Mouse (Mus musculus): ENCODE results near the gene Iqsec2. TPM values are rescaled to one million over a fixed set of nuclear protein-coding genes. Genes with fewer than 3 reads are reported as not detected.

Iqsec2 gene
- polyA plus RNA-seq, 1 experiment from 2014 or later = 5.5 TPM

GRCm38 (mm10) chrX:152197814-152198648 is 54.0 kb downstream of the Iqsec2 start:
- H3K27me3 ChIP-seq (replicated peaks; ENCODE audit: control insufficient read depth, insufficient read depth, low read length) = peaks cover 13% of the 10 kb centered on the region; the same call in 1 of the 2 replicates
- H3K9me3 ChIP-seq (replicated peaks; ENCODE audit: control insufficient read depth, low read length) = no peaks in the 10 kb centered on the region
- peak overlapping the region; percentile 24 for H3K4me2 ChIP-seq (ENCODE audit: low read length)
- H3K27ac ChIP-seq (ENCODE audit: low read depth, low read length) = peak overlapping the region; percentile 83
- peaks cover 15% of the 10 kb centered on the region for H3K4me1 ChIP-seq (ENCODE audit: control insufficient read depth, insufficient read depth, low read length)
- DNase-seq (ENCODE audit: low spot score) (peak; percentile 88), ATAC-seq (peak; percentile 91)
- WGBS = 48% methylated on average over 1 of the region's 1 CpGs
- H3K9ac ChIP-seq (ENCODE audit: low read length) = no peak overlapping the region
- H3K4me3 ChIP-seq (ENCODE audit: low read depth, low read length) = no peak overlapping the region
- H3K36me3 ChIP-seq (ENCODE audit: control insufficient read depth, insufficient read depth, low read length) = no peaks in the 10 kb centered on the region

- ATAC-seq = no peak
- H3K9me3 ChIP-seq (replicated peaks; ENCODE audit: control insufficient read depth, low read length) = no peaks in the 10 kb centered on the region
- H3K27me3 ChIP-seq (replicated peaks; ENCODE audit: control insufficient read depth, insufficient read depth, low read length) = peaks cover 20% of the 10 kb centered on the region
- no peaks in the 10 kb centered on the region for H3K36me3 ChIP-seq (ENCODE audit: control insufficient read depth, insufficient read depth, low read length)
- H3K27ac ChIP-seq (ENCODE audit: low read depth, low read length) = no peak overlapping the region
- no peak overlapping the region for H3K4me2 ChIP-seq (ENCODE audit: low read length)
- H3K9ac ChIP-seq (ENCODE audit: low read length) = no peak overlapping the region
- no peak overlapping the region for H3K4me3 ChIP-seq (ENCODE audit: low read depth, low read length)
- 24% methylated on average over 4 of the region's 4 CpGs for WGBS
- DNase-seq (ENCODE audit: low spot score) = no peak
- H3K4me1 ChIP-seq (ENCODE audit: control insufficient read depth, insufficient read depth, low read length) = peaks cover 15% of the 10 kb centered on the region
Observed at GRCm38 (mm10) chrX:152201737-152202421, 57.8 kb downstream of the Iqsec2 start.

GRCm38 (mm10) chrX:152202422-152203103 is 58.5 kb downstream of the Iqsec2 start:
- H3K27me3 ChIP-seq (replicated peaks; ENCODE audit: control insufficient read depth, insufficient read depth, low read length) = peaks cover 16% of the 10 kb centered on the region
- no peak for ATAC-seq
- no peak overlapping the region for H3K27ac ChIP-seq (ENCODE audit: low read depth, low read length)
- H3K36me3 ChIP-seq (ENCODE audit: control insufficient read depth, insufficient read depth, low read length) = no peaks in the 10 kb centered on the region
- H3K4me3 ChIP-seq (ENCODE audit: low read depth, low read length) = no peak overlapping the region
- WGBS = 46% methylated on average over 8 of the region's 8 CpGs
- no peaks in the 10 kb centered on the region for H3K9me3 ChIP-seq (replicated peaks; ENCODE audit: control insufficient read depth, low read length)
- H3K9ac ChIP-seq (ENCODE audit: low read length) = no peak overlapping the region
- no peak overlapping the region for H3K4me2 ChIP-seq (ENCODE audit: low read length)
- H3K4me1 ChIP-seq (ENCODE audit: control insufficient read depth, insufficient read depth, low read length) = peaks cover 10% of the 10 kb centered on the region
- DNase-seq (ENCODE audit: low spot score) = no peak

GRCm38 (mm10) chrX:152203247-152203646 is 59.2 kb downstream of the Iqsec2 start:
- no peak for DNase-seq (ENCODE audit: low spot score)
- WGBS = 50% methylated on average over 4 of the region's 4 CpGs
- peaks cover 16% of the 10 kb centered on the region for H3K27me3 ChIP-seq (replicated peaks; ENCODE audit: control insufficient read depth, insufficient read depth, low read length)

GRCm38 (mm10) chrX:152205486-152205885 is 61.4 kb downstream of the Iqsec2 start:
- Histone ChIP-seq H3K4me3 (ENCODE audit: low read depth, low read length) (no peak overlapping the region), H3K9ac (ENCODE audit: low read length) (no peak overlapping the region), H3K27ac (ENCODE audit: low read depth, low read length) (no peak overlapping the region), H3K9me3 (replicated peaks; ENCODE audit: control insufficient read depth, low read length) (no peaks in the 10 kb centered on the region), H3K4me1 (ENCODE audit: control insufficient read depth, insufficient read depth, low read length) (no peaks in the 10 kb centered on the region), H3K4me2 (ENCODE audit: low read length) (no peak overlapping the region), H3K36me3 (ENCODE audit: control insufficient read depth, insufficient read depth, low read length) (no peaks in the 10 kb centered on the region), H3K27me3 (replicated peaks; ENCODE audit: control insufficient read depth, insufficient read depth, low read length) (peaks cover 28% of the 10 kb centered on the region)
- no peak for DNase-seq (ENCODE audit: low spot score)
- ATAC-seq = no peak
- 100% methylated on average over 1 of the region's 1 CpGs for WGBS

More at GRCm38 (mm10) chrX:152203247-152203646, 59.2 kb downstream of the Iqsec2 start:
- Histone ChIP-seq H3K4me2 (ENCODE audit: low read length) (no peak overlapping the region), H3K27ac (ENCODE audit: low read depth, low read length) (no peak overlapping the region), H3K9ac (ENCODE audit: low read length) (no peak overlapping the region), H3K9me3 (replicated peaks; ENCODE audit: control insufficient read depth, low read length) (no peaks in the 10 kb centered on the region), H3K4me3 (ENCODE audit: low read depth, low read length) (no peak overlapping the region), H3K4me1 (ENCODE audit: control insufficient read depth, insufficient read depth, low read length) (peaks cover 7% of the 10 kb centered on the region), H3K36me3 (ENCODE audit: control insufficient read depth, insufficient read depth, low read length) (no peaks in the 10 kb centered on the region)
- ATAC-seq = no peak

GRCm38 (mm10) chrX:152214703-152215102 is 70.6 kb downstream of the Iqsec2 start:
- DNase-seq (ENCODE audit: low spot score) = no peak
- peaks cover 23% of the 10 kb centered on the region; the same call in 1 of the 2 replicates for H3K27me3 ChIP-seq (replicated peaks; ENCODE audit: control insufficient read depth, insufficient read depth, low read length)
- no peak overlapping the region for H3K9ac ChIP-seq (ENCODE audit: low read length)
- H3K4me1 ChIP-seq (ENCODE audit: control insufficient read depth, insufficient read depth, low read length) = no peaks in the 10 kb centered on the region
- no peaks in the 10 kb centered on the region for H3K36me3 ChIP-seq (ENCODE audit: control insufficient read depth, insufficient read depth, low read length)
- H3K27ac ChIP-seq (ENCODE audit: low read depth, low read length) = no peak overlapping the region
- no peak overlapping the region for H3K4me3 ChIP-seq (ENCODE audit: low read depth, low read length)
- H3K4me2 ChIP-seq (ENCODE audit: low read length) = no peak overlapping the region
- WGBS = 86% methylated on average over 1 of the region's 1 CpGs
- H3K9me3 ChIP-seq (replicated peaks; ENCODE audit: control insufficient read depth, low read length) = no peaks in the 10 kb centered on the region
- no peak for ATAC-seq

GRCm38 (mm10) chrX:152218529-152218928 is 74.5 kb downstream of the Iqsec2 start:
- Histone ChIP-seq H3K4me1 (ENCODE audit: control insufficient read depth, insufficient read depth, low read length) (no peaks in the 10 kb centered on the region), H3K4me2 (ENCODE audit: low read length) (no peak overlapping the region), H3K36me3 (ENCODE audit: control insufficient read depth, insufficient read depth, low read length) (no peaks in the 10 kb centered on the region), H3K9me3 (replicated peaks; ENCODE audit: control insufficient read depth, low read length) (no peaks in the 10 kb centered on the region), H3K27me3 (replicated peaks; ENCODE audit: control insufficient read depth, insufficient read depth, low read length) (0 out of 2 replicates have a peak, but pooled peaks cover 14% of the 10 kb centered on the region), H3K4me3 (ENCODE audit: low read depth, low read length) (no peak overlapping the region), H3K9ac (ENCODE audit: low read length) (no peak overlapping the region), H3K27ac (ENCODE audit: low read depth, low read length) (no peak overlapping the region)
- DNase-seq (ENCODE audit: low spot score) (no peak), ATAC-seq (no peak)
- 94% methylated on average over 2 of the region's 2 CpGs for WGBS

GRCm38 (mm10) chrX:152221721-152222120 is 77.7 kb downstream of the Iqsec2 start:
- H3K4me2 ChIP-seq (ENCODE audit: low read length) = no peak overlapping the region
- DNase-seq (ENCODE audit: low spot score) = no peak
- H3K36me3 ChIP-seq (ENCODE audit: control insufficient read depth, insufficient read depth, low read length) = no peaks in the 10 kb centered on the region
- H3K4me1 ChIP-seq (ENCODE audit: control insufficient read depth, insufficient read depth, low read length) = no peaks in the 10 kb centered on the region
- H3K9ac ChIP-seq (ENCODE audit: low read length) = no peak overlapping the region
- H3K9me3 ChIP-seq (replicated peaks; ENCODE audit: control insufficient read depth, low read length) = no peaks in the 10 kb centered on the region
- 72% methylated on average over 4 of the region's 4 CpGs for WGBS
- no peak for ATAC-seq
- H3K27ac ChIP-seq (ENCODE audit: low read depth, low read length) = no peak overlapping the region
- H3K4me3 ChIP-seq (ENCODE audit: low read depth, low read length) = no peak overlapping the region
- 0 out of 2 replicates have a peak, but pooled peaks cover 11% of the 10 kb centered on the region for H3K27me3 ChIP-seq (replicated peaks; ENCODE audit: control insufficient read depth, insufficient read depth, low read length)

All from forebrain, embryonic 14.5 days (tissue).